Mouse (Mus musculus) ES-CJ7 (cell line): Measurements from ENCODE around the gene Dlgap5.
A peak's percentile ranks its signal among the peaks of the same experiment; 100 is the strongest.

Experiments
- DNase-seq: peaks from one replicate; pipeline ENCODE4 v3.0.0; 2011; ENCODE audit warnings: low read depth, low spot score

The Dlgap5 gene

DNA sequence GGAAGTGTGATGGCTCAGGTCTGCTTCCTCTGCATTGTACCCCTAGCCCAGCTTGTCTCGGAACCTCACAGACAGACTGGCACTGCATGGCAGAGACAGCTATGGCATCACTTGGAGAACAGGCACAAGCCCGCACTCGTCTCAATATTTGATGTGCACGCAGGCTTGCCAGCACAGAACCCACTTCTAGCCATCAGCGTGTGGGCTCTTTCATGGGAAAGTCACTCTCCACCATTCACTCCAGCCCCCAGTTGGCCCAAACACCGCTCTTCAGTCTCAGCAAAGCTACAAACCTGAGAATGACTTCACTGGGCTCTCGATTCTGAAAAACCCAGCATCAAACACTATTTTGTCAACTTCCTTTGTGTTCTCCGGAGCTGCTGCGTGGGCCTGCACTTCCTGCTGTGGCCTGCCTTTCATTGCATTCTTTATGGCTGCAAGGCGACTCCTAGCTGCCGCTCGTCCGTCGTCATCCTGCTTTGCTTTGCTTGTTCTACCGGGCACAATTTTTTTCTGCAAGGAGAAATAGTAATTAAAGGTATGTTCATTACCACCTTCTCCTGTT lies 22.7 kb downstream of the Dlgap5 start:
- no peak for DNase-seq

DNA sequence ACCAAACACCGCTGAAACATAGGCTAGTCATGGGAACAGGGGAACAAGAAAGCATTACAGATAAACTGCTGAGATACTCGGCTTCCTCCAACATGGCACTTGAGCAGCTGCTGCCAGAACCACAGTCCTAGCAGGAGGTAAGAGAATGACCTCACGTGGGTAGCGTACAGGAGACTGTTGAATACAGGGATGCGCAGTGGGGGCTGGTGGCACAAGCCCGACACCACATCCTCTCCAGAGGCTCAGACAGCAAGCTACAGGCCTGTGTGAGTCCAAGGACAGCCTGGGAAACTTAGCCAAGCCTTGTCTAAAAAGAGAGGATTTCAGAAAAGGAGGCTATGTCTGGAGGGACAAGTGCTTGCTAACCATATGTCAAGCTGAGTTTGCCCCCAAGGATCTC lies 23.2 kb downstream of the Dlgap5 start:
- DNase-seq = no peak

DNA sequence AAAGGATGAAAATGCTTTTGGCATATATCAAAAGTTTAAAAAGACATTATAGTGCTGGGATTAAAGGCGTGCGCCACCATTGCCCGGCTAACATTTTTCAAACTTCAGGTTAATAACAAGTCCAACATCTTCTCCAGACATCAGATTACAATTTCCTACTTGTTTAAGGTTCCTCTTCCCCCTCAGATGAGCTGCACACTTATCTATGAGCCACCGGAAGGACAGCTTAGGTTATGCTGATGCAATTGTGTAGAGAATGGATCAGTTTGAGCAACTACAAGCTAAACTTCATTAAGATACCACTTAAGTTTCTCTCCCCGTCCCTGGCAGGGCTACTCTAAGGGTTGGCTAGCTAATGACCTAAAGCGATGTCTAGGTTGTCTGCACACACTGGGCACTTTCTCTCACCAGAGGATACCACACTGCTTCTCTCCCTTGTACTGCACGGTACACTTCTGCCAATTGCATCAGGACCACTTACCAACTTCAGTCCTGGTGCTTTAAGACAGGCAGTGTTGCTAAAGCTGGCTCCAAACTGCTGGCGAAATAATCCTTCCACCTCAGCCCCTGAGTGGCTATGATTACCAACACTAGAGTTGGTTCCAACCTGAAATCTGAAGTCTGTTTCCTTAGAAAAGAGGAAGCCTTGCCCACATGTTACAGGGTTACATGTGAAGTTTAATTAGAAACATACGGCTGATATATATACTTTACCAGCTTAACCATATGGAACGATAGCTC lies 24.7 kb downstream of the Dlgap5 start:
- no peak for DNase-seq

GRCm38 (mm10) chr14:47386125-47386524 lies 32.1 kb downstream of the Dlgap5 start:
- no peak for DNase-seq

DNA sequence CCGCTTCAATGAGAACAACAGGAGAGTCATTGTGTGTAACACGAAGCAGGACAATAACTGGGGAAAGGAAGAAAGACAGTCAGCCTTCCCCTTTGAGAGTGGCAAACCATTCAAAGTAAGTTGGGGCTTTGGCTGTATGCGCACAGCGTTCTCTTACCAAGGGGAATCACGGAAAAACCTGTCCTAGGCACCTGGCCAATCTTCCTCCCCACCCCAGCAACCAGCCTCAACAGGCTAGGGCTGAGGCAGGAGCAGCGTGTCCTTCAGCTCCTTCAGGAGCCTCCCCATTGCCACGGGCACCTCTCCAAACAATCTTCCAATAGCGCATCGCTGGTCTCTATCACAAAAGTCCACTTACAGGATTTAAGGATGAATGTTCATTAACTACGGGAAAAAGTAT lies 33.6 kb downstream of the Dlgap5 start:
- no peak for DNase-seq

DNA sequence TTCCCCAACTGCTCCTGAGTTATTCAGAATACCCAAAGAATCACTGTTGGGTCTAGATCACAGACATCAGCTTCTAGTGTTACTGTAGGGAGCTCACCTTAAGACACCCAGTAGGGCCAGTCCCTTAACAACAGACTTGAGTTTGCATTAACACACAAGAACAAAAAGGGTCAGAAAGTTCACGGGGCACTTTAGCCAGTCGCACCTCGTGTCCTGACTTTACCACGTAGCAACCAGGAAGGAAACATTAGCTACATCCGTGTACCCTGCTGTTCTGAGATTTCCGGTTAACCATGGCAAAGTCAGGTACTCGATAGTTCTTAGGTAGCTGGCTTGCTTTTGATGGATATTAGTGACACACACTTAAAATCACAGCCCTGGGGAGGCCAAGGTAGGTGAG lies 34.3 kb downstream of the Dlgap5 start:
- DNase-seq = peak; percentile 26

GRCm38 (mm10) chr14:47378336-47378735 lies 39.9 kb downstream of the Dlgap5 start:
- DNase-seq = no peak

- no peak for DNase-seq
Measured at GRCm38 (mm10) chr14:47376526-47376925, 41.7 kb downstream of the Dlgap5 start.

GRCm38 (mm10) chr14:47373728-47374678 lies 44.2 kb downstream of the Dlgap5 start:
- DNase-seq = peak; percentile 28

GRCm38 (mm10) chr14:47371689-47372088 lies 46.5 kb downstream of the Dlgap5 start:
- DNase-seq = no peak

- no peak for DNase-seq
Measured at GRCm38 (mm10) chr14:47370790-47371189, 47.4 kb downstream of the Dlgap5 start.

DNA sequence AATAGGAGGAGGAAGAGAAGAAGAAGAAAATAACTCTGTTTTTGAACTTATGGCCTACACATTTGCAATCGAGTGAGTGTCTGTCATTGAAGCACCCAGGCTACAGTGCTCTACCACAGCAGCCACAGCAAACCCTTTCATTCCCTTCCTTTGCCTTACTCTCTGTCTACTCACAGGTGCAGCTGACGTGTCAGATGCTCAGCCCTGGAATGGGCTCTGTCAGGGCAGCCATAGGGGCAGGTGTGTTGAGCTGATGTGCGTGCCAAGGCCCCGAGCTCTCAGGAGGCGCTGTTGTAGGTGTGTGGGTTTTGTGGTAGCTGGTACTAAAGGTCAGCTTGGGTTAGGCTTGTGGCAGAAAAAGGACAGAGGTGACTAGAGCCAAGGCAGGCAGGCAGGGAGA lies 48.5 kb downstream of the Dlgap5 start:
- DNase-seq = no peak

GRCm38 (mm10) chr14:47367461-47367860 lies 50.7 kb downstream of the Dlgap5 start, which contains the start of gene Lgals3:
Gene Lgals3, plus strand, starts transcription at chr14:47367751.
- DNase-seq = peak; percentile 91

GRCm38 (mm10) chr14:47366881-47367321 lies 51.3 kb downstream of the Dlgap5 start:
- DNase-seq = no peak

- DNase-seq = peak; percentile 91
Measured at GRCm38 (mm10) chr14:47364742-47365449, 53.3 kb downstream of the Dlgap5 start.

DNA sequence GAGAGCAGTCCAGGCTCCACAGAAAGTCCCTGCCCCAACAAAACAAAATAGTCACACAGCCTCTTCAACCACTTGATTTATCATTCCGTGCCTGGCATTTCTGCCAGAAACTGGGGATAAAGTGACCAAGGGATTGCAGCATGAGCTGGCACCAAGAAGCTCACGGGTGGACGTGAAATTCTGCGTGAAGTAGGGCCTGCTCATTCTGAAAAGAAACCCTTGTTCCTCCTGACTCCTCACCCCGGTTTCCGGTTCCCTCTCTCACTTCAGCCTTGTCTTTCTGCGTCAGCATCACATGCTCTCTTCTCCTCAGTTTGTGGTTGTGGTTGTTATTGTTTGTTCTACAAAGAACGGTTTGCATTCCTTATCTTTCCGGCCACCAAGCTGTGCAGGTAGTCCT lies 56.3 kb downstream of the Dlgap5 start:
- no peak for DNase-seq

DNA sequence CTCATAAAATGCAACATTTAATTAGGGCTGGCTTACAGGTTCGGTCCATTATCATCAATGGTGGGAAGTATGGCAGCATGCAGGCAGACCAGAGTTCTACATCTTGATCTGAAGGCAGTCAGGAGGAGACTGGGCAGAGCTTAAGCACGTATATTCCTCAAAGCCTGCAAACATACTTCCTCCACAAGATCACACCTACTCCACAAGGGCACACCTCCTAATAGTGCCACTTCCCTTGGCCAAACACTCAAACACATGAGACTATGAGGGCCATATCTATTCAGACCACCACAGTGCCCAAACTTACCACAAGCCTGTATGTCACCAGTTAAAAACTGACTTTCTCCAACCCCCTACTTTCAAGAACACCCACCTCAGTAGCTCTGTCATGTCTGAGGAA lies 56.8 kb downstream of the Dlgap5 start:
- DNase-seq = no peak

DNA sequence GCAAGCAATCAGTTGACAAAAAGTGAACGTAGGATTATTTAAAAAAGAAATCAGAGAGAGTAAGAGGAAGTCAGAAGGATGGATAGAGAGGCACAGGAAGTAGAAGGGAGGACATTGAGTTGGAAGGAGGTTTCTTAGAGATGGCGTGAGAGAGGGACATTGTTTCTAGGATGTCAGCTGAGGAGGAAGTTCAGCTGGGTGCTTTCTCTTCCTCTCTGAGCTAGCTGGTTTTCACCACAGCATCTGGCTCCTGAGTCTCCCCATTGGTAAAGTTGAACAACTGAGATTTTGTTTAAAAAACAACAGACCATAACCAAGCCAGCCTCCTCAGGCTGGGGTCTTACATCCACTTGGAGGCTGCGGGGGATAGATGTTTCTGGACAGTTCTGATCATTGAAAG lies 58.6 kb downstream of the Dlgap5 start:
- DNase-seq = no peak

- DNase-seq = no peak
Measured at GRCm38 (mm10) chr14:47356622-47357021, 61.6 kb downstream of the Dlgap5 start.

DNA sequence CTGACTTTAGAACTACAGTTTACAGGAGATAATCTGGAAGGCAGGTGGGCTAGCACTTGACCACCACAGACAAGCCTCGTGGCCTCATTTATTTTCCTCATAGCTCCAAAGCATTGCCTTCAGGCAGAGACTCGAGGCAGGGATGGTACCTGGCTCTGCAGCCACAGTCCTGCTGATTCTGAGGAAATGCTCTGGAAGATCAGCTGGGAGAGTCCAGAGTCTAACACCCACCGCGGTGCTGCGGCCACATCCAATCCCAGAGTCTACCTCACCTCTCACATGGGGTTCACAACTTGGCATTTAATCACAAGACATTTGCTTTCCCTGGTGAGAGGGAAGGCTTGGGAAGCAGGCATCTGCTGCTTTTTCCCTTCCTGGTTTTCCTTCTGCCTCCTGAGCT lies 63.3 kb downstream of the Dlgap5 start:
- DNase-seq = no peak

DNA sequence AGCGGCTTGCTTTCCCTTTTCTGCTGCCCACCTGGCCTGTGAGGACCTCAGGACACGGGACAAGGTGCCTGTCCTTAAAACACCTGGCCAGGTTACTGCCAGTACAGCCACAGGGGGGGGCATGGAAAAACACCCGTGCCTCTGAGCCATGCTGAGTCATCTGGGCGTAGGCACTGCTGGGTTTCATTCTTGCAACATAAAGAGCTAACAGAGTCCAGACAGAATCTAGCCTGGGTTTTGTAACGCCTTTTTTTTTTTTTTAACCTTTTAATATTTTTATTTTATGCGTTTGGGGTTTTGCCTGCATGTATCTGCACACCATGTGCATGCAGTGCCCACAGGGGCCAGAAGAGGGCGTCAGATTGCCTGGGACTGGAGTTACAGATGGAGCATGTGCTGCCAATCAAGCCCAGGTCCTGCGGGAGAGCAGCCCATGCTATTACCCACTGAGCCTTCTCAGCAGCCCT lies 64.1 kb downstream of the Dlgap5 start:
- DNase-seq = peak; percentile 89

- DNase-seq = no peak
Measured at GRCm38 (mm10) chr14:47353240-47353639, 65.0 kb downstream of the Dlgap5 start.
